Mouse (Mus musculus): ENCODE results near the gene 4930579F01Rik.

4930579F01Rik gene

GRCm38 (mm10) chr3:138216091-138216490 is 22.5 kb upstream of the 4930579F01Rik start:
- DNase-seq (ENCODE audit: low read depth, low spot score), result no peak

GRCm38 (mm10) chr3:138215395-138215989 is 21.9 kb upstream of the 4930579F01Rik start:
- DNase-seq (ENCODE audit: low read depth, low spot score), result no peak

DNA sequence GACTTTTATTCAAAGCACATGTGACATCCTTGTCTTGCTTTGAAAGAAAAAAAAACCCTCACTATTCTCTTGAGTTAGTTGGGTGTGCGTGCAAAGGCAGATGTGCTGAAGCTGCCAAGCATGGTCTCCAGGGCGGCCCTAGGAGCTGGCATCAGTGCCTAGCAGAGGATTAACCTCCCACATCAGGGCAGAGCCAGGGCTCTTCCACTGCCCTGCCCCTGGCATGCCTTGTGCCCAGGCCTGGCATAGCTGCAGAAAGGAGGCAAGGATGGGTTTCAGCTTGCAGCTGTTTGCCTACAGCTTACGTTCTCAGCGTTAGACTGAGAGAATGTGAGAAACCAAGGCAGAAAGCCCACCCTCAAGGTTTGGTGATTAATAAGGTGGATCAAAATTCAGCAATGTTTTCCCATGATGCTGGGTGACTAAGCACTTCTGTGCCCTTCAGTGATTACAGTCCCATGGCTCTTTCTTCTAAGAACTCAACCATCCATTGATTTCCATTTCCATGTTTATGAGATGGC is 18.9 kb upstream of the 4930579F01Rik start:
- DNase-seq (ENCODE audit: low read depth, low spot score), result no peak

GRCm38 (mm10) chr3:138210432-138211075 is 16.9 kb upstream of the 4930579F01Rik start:
- DNase-seq (ENCODE audit: low read depth, low spot score), result no peak

DNA sequence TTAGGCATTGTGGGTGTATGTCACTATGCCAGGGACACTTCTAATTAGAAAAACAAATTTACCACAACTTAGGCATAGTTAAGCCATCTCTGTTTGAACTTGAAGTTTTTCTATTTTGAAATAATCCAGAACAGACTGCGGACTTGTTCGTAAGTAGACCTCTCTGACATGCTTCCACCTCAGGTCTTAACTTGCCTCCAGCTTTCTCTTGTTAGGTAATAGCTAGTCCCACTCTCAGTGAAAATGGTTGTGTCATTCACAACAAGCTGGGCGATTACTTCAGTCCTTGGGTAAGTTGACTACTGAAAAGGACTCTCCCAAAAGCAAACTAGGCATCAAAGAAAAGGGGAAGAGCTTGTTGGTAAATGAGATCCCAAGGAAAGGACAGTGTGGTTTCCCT is 15.2 kb upstream of the 4930579F01Rik start:
- DNase-seq (ENCODE audit: low read depth, low spot score), result no peak

GRCm38 (mm10) chr3:138198722-138199068 is 5.1 kb upstream of the 4930579F01Rik start:
- no peak for DNase-seq (ENCODE audit: low read depth, low spot score)

GRCm38 (mm10) chr3:138197973-138198721 is 4.5 kb upstream of the 4930579F01Rik start:
- DNase-seq (ENCODE audit: low read depth, low spot score), result peak; percentile 67

GRCm38 (mm10) chr3:138197556-138197955 is 3.9 kb upstream of the 4930579F01Rik start:
- no peak for DNase-seq (ENCODE audit: low read depth, low spot score)

DNA sequence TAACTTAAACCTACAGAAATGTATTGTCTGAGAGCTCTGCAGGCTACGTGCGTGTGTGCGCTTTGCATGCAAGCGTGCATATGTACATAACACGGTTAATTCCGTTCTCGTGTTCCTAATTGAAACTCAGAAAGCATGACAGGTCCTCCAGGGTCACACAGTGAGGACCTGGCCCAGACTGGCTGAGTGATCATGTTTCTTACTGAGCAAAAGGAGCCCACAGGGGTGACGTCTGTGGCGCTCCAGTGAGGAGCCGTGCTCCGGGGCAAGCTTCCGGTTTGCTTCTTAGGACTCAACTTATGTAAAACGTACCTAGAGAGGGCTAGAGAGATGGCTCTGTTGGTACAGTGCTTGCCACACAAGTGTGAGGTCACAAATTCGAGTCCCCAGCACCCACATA is 3.5 kb upstream of the 4930579F01Rik start:
- DNase-seq (ENCODE audit: low read depth, low spot score), result no peak

- DNase-seq (ENCODE audit: low read depth, low spot score), result no peak
Measured at GRCm38 (mm10) chr3:138192260-138192659, 1.4 kb downstream of the 4930579F01Rik start.

GRCm38 (mm10) chr3:138185995-138186930 is 7.4 kb downstream of the 4930579F01Rik start:
- no peak for DNase-seq (ENCODE audit: low read depth, low spot score)

DNA sequence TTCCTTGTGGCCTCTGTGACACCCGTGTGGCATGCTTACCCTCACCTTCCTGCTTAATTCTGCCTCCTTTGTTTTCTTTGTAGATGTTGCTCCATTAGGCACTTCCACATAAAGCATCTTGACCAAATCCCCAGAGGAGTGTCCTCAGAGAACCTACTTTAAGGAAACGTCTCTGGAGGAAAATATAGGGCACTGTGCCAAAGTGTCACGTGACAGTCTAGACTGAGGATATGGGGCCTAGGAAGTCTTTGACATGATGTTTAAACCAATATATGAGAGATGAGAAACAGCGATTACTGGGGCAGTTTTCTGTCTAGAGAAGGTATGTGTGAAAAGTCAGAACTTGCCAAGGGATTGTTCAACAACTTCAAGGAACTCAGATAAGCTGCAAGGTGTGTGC is 8.3 kb downstream of the 4930579F01Rik start:
- DNase-seq (ENCODE audit: low read depth, low spot score), result no peak

GRCm38 (mm10) chr3:138183371-138183770 is 10.3 kb downstream of the 4930579F01Rik start:
- no peak for DNase-seq (ENCODE audit: low read depth, low spot score)

GRCm38 (mm10) chr3:138182019-138182418 is 11.6 kb downstream of the 4930579F01Rik start:
- DNase-seq (ENCODE audit: low read depth, low spot score), result no peak

DNA sequence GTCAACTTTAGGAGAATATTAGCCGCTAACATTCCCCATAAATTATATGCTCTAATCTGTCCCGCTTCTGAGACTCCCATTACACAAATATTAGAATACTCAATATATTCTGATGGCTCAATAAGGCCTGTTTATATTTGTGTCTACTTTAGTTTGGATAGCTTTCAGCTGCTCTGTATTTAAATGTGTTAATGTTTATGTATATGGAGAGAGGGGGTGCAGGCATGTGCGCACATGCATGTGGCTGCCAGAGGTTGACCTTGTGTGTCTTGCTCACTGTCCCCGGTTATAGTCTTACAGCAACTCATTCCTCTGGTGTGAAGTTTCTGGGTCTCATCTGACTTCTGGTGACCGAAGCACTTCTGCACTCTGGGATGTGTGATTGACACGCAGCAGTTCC is 18.1 kb downstream of the 4930579F01Rik start:
- DNase-seq (ENCODE audit: low read depth, low spot score), result no peak

- no peak for DNase-seq (ENCODE audit: low read depth, low spot score)
Measured at GRCm38 (mm10) chr3:138173291-138173690, 20.3 kb downstream of the 4930579F01Rik start.

- DNase-seq (ENCODE audit: low read depth, low spot score), result no peak
Measured at GRCm38 (mm10) chr3:138162553-138163183, 31.0 kb downstream of the 4930579F01Rik start.

- no peak for DNase-seq (ENCODE audit: low read depth, low spot score)
Measured at GRCm38 (mm10) chr3:138161623-138162022, 32.0 kb downstream of the 4930579F01Rik start.

- DNase-seq (ENCODE audit: low read depth, low spot score), result no peak
Measured at GRCm38 (mm10) chr3:138156651-138157050, 37.0 kb downstream of the 4930579F01Rik start.

GRCm38 (mm10) chr3:138155062-138155461 is 38.6 kb downstream of the 4930579F01Rik start:
- no peak for DNase-seq (ENCODE audit: low read depth, low spot score)

- no peak for DNase-seq (ENCODE audit: low read depth, low spot score)
Measured at GRCm38 (mm10) chr3:138148811-138149210, 44.8 kb downstream of the 4930579F01Rik start.

Measured in retina, adult 2 months (tissue).